Mouse (Mus musculus) embryo, embryonic 10.5 days (tissue): ENCODE data around the gene Ccl20.

Experiments
- DNase-seq: peaks from one replicate; pipeline ENCODE4 v3.0.0-alpha.2; 2015; ENCODE audit warnings: low spot score

Ccl20 gene

DNA sequence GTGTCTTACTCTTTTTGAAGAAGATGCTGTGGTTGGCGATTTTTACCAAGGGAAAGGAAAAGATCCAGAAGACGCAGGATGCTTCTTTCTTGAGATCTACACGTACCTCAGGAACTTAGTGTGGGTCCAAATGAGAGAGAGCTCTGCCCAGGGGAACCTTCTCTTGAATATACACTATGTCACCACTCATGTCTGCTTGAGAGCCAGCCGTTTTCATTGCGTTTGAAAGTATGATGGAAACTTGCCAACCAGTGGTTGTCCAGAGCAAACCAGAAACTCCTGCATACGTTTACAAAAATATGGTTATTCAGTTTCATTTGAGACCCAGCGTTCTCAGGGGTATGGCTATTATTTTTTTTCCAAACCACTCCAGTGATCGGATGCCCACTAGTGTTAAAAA, 24.9 kb downstream of the Ccl20 start:
- no peak for DNase-seq

DNA sequence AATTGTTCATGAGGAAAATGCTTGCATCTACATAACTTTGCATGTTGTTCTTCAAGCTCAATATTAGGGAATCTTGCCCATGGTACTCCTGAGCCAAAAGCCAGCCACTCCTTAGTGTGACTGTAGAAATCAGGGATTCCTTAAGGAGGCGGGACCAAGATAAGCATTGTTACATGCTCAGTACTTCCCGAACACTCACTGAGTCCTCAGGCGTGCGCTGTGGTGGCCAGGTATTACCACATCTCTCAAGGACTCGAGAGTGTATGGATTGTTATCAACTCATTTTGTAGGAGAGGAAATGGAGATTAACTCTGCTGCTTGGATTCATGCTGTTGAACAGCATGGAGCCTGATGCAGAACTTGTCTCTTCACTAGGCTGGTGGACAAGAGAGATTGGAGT, 25.5 kb downstream of the Ccl20 start:
- DNase-seq: no peak

DNA sequence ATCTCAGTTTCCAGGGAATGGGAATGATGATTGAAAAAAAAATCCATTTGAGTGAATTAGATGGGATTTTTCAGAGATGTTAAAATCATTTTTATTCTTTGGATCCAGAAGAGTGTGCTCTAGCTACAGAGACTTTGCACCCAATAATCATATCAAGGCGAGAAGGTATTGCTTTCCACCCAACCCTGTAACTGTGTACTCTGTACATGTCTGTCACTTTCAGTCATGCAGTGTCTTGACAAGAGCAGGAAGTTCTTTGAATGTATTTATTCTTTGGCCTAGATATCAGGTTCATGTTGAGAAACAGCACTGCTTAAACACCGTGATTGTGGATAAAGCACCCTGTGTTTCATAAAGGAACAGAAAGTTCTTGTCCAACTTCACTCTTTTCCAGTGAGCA, 30.0 kb downstream of the Ccl20 start:
- no peak for DNase-seq

DNA sequence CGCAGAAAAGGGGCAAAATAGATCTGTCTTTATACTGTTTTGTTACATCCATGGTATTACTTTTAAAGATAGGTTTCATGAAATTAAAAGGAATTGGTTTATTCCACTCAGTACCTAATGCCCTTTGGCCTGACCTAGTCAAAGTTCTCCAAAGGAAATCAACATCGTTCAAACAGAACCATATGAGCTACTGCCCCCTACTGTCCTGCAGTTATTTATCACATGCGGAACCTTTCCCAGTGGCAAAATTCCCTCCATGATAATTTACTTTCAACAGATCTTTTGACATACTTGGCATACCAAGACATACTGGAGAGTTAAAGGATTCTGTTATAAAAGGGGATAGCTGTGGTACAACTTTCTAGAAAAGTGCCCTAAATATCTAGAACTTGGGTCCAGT, 33.7 kb downstream of the Ccl20 start:
- DNase-seq: peak; percentile 20

DNA sequence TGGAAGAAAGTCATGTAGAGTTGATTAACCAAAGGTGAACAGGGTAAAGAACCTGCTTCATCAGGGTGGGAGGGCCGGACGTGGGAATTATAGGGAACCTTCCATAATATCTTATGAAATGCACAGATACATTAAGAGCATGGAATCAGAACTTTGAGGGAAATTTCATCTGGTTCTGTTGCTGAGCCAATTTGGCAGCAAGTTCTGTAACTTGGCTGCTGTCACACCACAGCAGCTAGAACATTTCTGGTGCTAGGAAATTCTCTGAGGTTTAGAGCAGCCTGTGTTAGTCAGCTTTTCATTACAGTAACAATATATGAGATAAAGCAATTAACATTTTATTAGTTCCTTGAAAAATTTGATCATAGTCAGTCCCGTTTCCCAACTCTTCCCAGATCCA, 36.4 kb downstream of the Ccl20 start:
- no peak for DNase-seq

DNA sequence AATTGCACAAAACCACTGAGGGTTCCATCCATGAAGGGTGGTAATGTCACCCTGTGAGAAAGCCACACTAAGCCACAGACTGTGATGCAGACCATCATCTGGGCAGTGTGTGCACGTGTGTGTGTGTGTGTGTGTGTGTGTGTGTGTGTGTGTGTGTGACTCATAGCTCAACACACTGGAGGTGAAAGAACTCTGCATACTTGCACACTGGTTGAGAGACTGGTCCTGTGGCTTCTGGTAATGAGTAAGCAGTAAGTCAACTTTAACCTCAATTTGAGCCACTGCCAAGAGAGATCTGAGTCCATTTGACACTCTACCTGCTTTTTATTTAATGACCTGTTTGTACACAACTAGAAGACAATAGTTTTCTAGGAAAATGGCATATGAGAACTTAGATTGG, 40.3 kb downstream of the Ccl20 start:
- no peak for DNase-seq

DNA sequence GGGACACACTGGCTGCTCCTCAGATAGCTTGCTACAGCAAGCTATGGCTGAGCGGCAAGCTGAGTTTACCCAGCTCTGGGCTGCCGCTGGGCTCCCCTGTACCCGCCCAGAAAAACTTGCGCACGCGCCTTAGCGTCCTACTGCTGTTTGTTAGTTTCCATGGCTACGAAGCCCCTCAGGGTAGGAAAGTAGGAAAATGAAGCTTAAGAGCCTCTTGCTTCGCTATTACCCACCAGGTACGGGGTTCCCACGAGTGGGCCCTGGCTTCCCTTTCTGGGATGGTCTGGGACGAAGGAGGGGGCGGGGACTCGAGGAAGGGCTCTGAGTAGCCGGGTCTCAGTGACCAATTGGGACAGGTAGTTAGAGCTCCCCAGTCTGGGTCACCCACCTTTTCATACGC, 43.0 kb downstream of the Ccl20 start, which contains the start of gene Daw1:
TSS of gene Daw1 (plus strand) at position 150 of the 400 bp plus-strand sequence.
- peak; percentile 95 for DNase-seq

DNA sequence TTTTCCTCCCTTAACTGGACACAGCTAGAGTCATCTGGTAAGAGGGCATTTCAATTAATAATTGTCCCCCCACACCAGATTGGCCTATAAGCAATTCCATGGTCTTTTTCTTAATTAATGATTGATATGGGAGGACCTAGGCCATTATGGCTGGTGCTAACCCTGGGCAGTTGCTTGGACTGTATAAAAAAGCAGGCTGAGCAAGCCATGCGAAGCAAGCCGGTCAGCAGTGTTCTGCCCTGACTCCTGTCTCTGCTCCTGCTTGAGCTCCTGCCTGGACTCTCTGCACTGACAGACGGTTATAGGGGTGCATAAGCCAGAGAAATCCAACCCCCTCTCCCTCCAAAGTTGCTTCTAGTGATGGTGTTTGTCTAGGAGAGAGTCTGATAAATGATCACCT, 45.1 kb downstream of the Ccl20 start:
- DNase-seq: no peak

DNA sequence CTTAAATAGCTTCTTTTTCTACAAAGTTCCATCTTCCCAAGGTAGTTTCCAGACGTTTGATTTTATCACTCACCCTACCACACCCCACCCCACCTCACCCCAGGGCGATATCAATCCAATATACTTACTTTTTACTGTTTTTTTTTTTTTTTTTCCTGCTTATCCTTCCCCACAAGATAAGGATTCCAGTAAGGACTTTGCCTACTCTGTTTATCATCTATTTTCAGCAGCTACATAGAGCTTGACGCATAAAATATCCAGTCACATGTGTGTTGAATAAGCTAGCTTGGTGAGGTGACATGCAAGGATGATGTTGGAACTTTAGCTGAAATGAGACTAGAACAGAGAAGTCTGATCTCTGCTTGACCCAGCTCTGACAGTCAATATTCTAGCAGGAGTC, 47.5 kb downstream of the Ccl20 start:
- DNase-seq: no peak
